Mouse (Mus musculus): ENCODE data around the gene Cnn1. TPM values are rescaled to one million over a fixed set of nuclear protein-coding genes. Genes with fewer than 3 reads are reported as not detected.

Gene Cnn1
- total RNA-seq (2023; ENCODE audit: inconsistent age) = 0.21 TPM in 1 of 4 replicates, not detected in the others

GRCm38 (mm10) chr9:22098993-22099696 lies at the start of gene Cnn1:
Gene Cnn1, plus strand, starts transcription at chr9:22099216.

DNA sequence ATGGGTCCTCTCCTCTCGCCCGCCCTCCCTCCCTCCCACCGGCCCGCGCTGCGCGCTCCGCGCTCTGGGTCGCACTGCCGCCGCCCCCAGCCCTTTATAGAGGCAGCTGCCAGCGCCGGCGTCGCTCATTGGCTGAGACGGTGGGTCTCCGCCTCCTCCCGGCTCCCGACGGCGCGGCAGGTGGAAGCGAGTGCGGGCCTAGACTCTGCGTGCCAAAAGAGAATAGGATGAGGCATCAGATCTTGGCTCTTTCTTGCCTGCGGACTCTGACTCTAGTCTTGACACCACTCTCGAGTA lies 47.1 kb upstream of the Cnn1 start, which contains the start of gene Elavl3:
Gene Elavl3, minus strand, starts transcription at position 66 of the 297 bp plus-strand sequence.

GRCm38 (mm10) chr9:22070791-22071573 lies 28.0 kb upstream of the Cnn1 start, which contains the start of the genes Gm49318 and Zfp653:
Gene Gm49318, minus strand, starts transcription at chr9:22071259.
Gene Zfp653, minus strand, starts transcription at chr9:22071376.

GRCm38 (mm10) chr9:22085022-22085834 lies 13.8 kb upstream of the Cnn1 start, which contains the start of gene Ecsit:
Gene Ecsit, minus strand, starts transcription at chr9:22085438.

DNA sequence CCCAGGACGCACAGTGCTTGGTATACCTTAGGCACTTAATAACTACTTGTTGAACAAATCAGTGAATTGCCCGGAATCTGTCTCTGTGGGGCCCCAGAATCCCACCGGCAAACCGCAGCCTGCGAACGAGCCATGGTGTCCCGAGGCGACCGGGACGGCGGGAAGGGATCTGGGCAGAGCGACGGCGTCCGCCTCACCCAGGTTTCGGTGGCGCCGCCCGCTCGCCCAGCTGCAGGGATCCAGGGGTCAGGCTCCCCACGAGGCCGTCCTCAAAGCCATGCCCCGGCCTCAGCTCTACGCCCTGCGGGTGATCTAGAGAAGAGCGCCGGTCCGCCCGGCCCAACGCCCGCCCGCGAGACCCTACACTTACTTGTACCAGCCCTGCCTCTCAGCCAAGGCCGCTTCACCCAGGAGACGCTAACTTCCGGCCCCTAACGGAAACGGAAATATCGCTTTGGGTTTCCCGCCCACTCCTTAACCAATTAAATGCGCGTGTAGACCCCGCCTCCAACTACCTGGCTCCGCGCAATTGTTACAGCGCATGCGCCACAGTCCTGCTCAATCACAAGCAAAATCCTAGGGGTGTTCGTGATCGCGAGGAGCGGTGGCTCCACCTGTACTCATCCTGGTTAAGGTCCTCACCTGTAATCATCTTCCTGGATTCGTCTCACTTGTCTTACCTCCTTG lies 17.9 kb downstream of the Cnn1 start, which contains the start of gene Elof1:
Gene Elof1, minus strand, starts transcription at position 433 of the 687 bp plus-strand sequence.

GRCm38 (mm10) chr9:22135644-22136390 lies 36.8 kb downstream of the Cnn1 start, which contains the start of gene Acp5:
Gene Acp5, minus strand, starts transcription at chr9:22135711.

DNA sequence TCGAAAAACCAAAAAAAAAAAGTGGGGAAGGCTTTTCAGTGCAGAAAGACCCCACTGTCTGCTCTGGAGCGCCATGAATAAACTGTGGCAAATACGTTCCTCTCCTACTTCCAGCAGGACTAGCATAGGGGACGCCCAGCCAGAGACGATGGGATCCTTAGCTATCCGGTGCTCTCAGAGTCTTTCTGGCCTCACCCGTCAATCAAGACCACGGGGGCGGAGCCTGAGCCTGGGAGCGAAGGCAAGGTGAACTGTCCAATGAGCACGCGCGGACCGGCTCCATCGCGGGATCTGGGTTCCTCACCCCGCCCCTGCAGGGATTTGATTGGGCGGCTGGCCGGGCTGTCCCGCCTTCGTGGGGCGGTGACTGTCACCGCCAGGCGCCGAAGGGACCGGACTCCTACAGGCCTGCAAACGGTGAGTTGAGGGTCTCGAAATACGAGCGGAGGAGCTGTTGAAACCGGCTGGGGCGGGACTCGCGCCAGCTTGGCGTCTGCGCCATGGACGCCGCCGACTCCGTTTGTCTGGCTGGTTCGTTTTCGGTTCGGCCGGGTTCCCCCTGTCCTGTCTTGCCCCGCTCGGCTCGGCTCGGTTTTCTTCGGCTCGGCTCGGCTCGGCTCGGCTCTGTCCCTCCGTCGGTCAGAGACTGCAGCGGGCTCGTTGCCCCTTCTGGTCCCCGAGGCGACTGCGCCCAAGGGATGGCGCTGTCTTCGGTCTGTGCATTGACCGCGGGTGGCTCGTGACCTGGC lies 57.7 kb downstream of the Cnn1 start, which contains the start of gene Pigyl:
Gene Pigyl, plus strand, starts transcription at position 350 of the 749 bp plus-strand sequence.

Other genes starting within 250 kb of the Cnn1 start
- 11.6 to 16.2 TPM (median 12.1 TPM) in 4 replicates for gene Dock6, start 246.6 kb upstream of the Cnn1 start, total RNA-seq (2023; ENCODE audit: inconsistent age)
- 3.8 to 5.1 TPM (median 4.2 TPM) in 4 replicates for gene Rab3d, start 181.0 kb upstream of the Cnn1 start, total RNA-seq (2023; ENCODE audit: inconsistent age)
- gene Ccdc159, start 171.7 kb upstream of the Cnn1 start, total RNA-seq (2023; ENCODE audit: inconsistent age) = not detected in 4 replicates
- gene Tmem205, start 171.7 kb upstream of the Cnn1 start, total RNA-seq (2023; ENCODE audit: inconsistent age) = 0.67 TPM in 1 of 4 replicates, not detected in the others
- gene Plppr2, start 162.2 kb upstream of the Cnn1 start, total RNA-seq (2023; ENCODE audit: inconsistent age) = 0.63 to 1.7 TPM (median 1.1 TPM) in 4 replicates
- gene Swsap1, start 143.5 kb upstream of the Cnn1 start, total RNA-seq (2023; ENCODE audit: inconsistent age) = 8.1 to 10.0 TPM (median 9.1 TPM) in 4 replicates
- 0.30 to 0.60 TPM in 2 of 4 replicates, not detected in the others for gene Epor, start 135.7 kb upstream of the Cnn1 start, total RNA-seq (2023; ENCODE audit: inconsistent age)
- gene Rgl3, start 109.8 kb upstream of the Cnn1 start, total RNA-seq (2023; ENCODE audit: inconsistent age) = 0.19 to 0.21 TPM in 2 of 4 replicates, not detected in the others
- not detected in 4 replicates for gene Ccdc151, start 96.6 kb upstream of the Cnn1 start, total RNA-seq (2023; ENCODE audit: inconsistent age)
- 66.4 to 85.8 TPM (median 77.1 TPM) in 4 replicates for gene Prkcsh, start 96.4 kb upstream of the Cnn1 start, total RNA-seq (2023; ENCODE audit: inconsistent age)
- gene Elavl3, start 47.2 kb upstream of the Cnn1 start, total RNA-seq (2023; ENCODE audit: inconsistent age) = not detected in 4 replicates
- gene Gm49318, start 28.0 kb upstream of the Cnn1 start, total RNA-seq (2023; ENCODE audit: inconsistent age) = not detected in 4 replicates
- 31.9 to 34.7 TPM (median 32.9 TPM) in 4 replicates for gene Zfp653, start 27.8 kb upstream of the Cnn1 start, total RNA-seq (2023; ENCODE audit: inconsistent age)
- 18.3 to 23.0 TPM (median 22.1 TPM) in 4 replicates for gene Ecsit, start 13.8 kb upstream of the Cnn1 start, total RNA-seq (2023; ENCODE audit: inconsistent age)
- gene Elof1, start 18.0 kb downstream of the Cnn1 start, total RNA-seq (2023; ENCODE audit: inconsistent age) = 38.1 to 44.9 TPM (median 41.1 TPM) in 4 replicates
- 207 to 275 TPM (median 227 TPM) in 4 replicates for gene Acp5, start 36.5 kb downstream of the Cnn1 start, total RNA-seq (2023; ENCODE audit: inconsistent age)
- 12.8 to 20.2 TPM (median 16.1 TPM) in 4 replicates for gene Pigyl, start 57.6 kb downstream of the Cnn1 start, total RNA-seq (2023; ENCODE audit: inconsistent age)
- not detected in 4 replicates for gene Zfp872, start 88.9 kb downstream of the Cnn1 start, total RNA-seq (2023; ENCODE audit: inconsistent age)
- gene Zfp809, start 126.5 kb downstream of the Cnn1 start, total RNA-seq (2023; ENCODE audit: inconsistent age) = 32.3 to 39.4 TPM (median 35.7 TPM) in 4 replicates
- 1.9 to 2.9 TPM (median 2.4 TPM) in 4 replicates for gene Zfp599, start 160.7 kb downstream of the Cnn1 start, total RNA-seq (2023; ENCODE audit: inconsistent age)
- 11.3 to 16.5 TPM (median 12.5 TPM) in 4 replicates for gene Zfp810, start 208.4 kb downstream of the Cnn1 start, total RNA-seq (2023; ENCODE audit: inconsistent age)